Mouse (Mus musculus) lung, adult 2 months (tissue): ENCODE data around the gene Col4a2.
"Not testable (repeated sequence)": the region's sequence is repeated elsewhere in the genome, so short reads cannot be mapped to it uniquely, and the experiment has no call there.

Source experiments
- CTCF ChIP-seq: fragments of 200-500 bp; IDR thresholded peaks from 2 replicates; pipeline ENCODE4 v1.5.1; 2011; ENCODE audit warnings: mild to moderate bottlenecking, low read length, control low read depth; ENCODE audit not compliant: insufficient read depth
- POLR2A ChIP-seq: fragments of 200-500 bp; IDR thresholded peaks from 2 replicates; pipeline ENCODE4 v1.6.1; 2011; ENCODE audit warnings: low read depth, mild to moderate bottlenecking, control low read depth, low read length, borderline replicate concordance; ENCODE audit errors: extremely low read depth

- not testable (repeated sequence) for TF ChIP-seq CTCF, POLR2A
Measured at GRCm38 (mm10) chr8:11492340-11492739, 179.7 kb downstream of the Col4a2 start.
